Mouse (Mus musculus) cerebellum, postnatal 25 days (tissue): ENCODE results near the gene Scn3b.

Experiments used
- DNase-seq, 2 experiments: peaks; one replicate each; pipeline ENCODE4 v3.0.0; 2021; ENCODE audit warnings: mixed read lengths in 2 of 2

Gene Scn3b

DNA sequence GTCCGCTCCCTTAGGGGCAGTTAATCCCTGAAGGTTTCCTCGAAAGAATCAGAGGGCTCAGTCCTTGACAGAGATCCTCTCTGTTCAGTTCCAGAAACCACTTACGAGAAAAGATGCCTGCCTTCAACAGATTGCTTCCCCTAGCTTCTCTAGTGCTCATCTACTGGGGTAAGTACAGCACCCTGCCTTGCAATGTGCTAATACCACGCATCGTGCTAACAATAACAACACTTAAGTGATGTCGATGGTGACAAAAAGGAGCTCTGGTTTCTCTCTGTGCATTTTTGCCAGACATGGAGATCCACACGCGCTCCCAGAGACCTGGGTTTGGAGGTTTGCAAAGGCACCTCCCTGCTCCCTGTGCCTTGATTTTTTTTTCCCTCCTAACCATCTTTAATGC is 863 bp downstream of the Scn3b start:
- no peak for DNase-seq

DNA sequence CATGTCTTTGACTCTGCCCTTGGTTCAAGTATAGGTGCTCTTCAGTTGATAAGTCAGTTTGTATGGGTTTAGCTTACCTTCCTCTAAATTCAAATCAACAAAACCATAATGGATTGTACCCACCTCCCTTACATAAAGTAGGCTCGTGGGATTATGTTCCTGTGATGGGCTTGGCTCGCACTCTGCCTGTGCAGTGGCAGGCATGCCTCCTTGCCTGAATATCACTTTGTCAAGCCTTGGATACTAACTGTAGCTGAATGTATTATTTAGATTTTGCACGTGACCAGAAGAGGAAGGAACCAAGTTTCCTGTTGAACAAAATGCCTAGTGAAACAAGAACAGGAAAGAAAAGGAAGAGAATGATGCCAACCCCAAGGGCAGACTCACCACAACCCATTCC is 2.1 kb downstream of the Scn3b start:
- DNase-seq: no peak

DNA sequence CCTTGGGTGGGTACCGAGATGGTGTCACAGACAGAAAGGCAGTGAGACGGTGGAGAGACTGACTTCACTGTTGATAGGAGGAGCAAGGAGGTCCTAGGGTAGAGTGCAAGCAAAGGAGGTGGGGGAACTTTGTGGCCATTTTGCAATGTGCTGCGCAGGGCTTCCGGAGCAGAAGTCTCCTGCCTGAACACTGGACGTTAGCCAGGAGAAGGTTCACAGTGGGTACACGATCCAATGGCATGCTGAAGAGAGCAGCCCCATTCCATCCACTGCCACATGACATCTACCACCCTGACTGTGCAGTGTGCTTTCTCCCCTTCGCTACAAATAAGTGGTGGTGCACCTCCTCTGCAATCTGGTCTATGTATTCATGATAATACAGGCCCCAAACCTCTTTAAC is 3.8 kb downstream of the Scn3b start:
- no peak for DNase-seq

DNA sequence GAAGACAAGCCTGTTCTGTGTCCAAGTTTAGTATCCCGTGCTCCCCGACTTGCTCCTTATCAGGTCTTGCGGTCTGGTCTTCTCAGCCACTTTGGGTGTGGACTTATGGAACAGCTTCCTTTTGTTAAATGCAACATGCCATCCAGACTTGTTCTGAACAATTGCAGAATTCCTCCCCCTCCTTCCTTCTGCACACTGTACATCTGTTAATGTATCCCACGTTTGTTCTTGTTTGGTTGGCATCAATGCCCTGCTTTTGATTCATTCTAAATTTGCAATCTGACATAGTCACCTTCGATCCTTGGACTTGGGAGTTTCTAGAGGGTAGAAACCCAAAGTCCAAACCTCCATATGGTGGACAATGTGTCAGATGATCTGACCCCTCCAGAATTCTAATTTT is 6.9 kb downstream of the Scn3b start:
- DNase-seq: no peak

DNA sequence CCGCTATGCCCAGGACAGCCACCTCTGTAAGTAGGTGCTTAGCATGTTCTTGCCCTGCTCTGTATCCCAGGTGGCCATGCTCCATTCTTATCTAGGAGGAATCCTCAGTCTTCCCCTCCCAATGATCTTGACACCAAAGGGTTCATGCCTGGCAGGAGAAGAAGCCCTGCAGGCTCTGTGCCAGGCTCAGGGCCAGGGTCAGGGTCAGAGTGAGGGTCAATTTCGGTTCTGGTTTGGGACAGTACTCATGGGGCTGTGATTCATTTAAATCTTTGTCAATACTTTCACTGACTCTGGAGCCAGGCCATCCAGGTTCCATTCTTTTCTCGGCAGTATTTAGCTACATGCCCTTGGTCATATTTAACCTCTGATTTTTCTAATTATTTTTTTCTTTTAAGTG is 8.7 kb downstream of the Scn3b start:
- DNase-seq: no peak

DNA sequence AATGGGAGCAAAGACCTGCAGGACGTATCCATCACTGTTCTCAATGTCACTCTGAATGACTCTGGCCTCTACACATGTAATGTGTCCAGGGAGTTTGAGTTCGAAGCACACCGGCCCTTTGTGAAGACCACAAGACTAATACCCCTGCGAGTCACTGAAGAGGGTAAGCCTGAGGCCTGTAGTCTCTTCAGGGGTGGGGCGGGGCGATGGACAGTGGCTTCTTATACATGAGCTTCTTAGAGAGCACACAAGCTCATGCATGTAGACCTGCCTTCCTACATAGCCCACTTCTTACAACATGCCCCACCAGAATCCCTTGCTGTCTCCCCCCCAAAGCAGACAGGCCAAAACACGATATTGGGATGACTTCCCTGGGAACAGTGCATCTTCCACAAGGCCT is 10.4 kb downstream of the Scn3b start:
- no peak for DNase-seq

DNA sequence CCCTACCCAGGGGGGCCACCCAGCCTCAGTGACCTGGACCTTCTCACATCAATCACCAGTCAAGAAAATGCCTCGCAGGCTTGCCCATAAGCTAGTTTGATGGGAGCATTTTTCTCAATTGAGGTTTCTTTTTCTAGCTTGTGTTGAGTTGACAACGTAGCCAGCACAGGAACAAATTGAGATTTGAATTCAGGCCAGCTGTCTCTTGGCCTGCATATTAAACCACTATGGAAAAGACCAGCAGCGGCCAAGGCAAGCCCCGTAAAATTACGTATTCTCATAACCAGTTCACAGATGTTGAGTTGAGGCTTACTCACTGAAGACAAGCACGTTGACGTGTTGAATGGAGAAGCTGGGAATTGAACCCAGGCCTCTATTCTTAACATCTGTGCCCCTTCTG is 14.0 kb downstream of the Scn3b start:
- no peak for DNase-seq

DNA sequence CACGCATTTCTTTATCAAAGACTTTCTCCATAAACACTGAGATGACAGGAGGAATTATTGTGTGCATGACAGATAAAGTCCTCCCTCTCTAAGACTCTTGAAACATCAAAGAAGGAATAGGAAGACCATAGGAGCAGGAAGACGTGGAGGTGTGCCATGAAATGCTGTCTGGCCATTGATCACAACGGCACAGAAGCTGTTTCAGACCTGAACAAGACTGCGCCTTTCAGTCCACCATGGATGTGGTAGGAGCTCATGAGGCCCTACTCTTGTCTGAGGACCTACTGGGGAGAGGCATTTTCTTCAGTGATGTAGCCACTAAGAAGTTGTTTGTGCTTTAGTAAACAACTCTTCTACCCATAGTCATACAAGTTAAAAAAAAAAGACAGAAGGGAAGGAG is 23.5 kb downstream of the Scn3b start:
- DNase-seq: no peak

DNA sequence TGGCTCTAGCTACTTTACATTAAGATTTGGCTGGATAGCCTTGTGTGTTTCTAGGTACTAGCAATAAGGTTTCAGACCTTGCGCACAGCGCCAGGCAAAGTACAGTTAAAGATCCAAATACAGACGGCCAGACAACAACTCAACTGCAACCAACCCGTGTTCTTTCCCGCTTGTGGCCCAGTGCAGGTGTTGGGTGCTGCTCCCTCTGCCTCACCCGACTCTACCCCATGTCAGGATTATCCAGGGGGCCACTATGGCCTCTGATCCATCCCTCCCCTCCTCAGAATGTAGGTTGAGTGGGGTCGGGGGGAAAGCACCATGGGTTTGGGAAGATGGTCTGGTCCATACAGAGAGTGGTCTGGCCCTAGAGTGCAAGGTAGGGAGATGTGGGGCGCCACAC is 24.3 kb downstream of the Scn3b start:
- DNase-seq: no peak

DNA sequence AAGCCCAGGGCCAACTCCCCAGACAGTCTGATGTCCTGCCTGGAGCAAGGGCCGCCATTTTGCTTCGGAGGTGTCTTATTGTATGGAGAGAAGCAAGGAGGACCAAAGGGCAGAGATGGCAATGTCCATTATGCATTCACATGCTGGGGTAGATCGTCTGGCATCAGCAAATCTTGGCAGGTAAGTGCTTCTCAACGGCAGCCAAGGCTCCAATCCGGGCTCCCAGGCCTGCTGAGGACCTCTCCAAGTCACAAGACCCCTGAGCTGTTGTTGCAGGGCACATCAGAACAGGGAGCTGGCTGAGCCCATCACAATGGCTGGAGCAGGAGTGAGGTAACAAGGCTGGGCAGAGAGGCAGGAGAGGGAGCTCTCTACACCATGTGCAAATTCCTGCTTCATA is 24.7 kb downstream of the Scn3b start:
- DNase-seq: no peak

DNA sequence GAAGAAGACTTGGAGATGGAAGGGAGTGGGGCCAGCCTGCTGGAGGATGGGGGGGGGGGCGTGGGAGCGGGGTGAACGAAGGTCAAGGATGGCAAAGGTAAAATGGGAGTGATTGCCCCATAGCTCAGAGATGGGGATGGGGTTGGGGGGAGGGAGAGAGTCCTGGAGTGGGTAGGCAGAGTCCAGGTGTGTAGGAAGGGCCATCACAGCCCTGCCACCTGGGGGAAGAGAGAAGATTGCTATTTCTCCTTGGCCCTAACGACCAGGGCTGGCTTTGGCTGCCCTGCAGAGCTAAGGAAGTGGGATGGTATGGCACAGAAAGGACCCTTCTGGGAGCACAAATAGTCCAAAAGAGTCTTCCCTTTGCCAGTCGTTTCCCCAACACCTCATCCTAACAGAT is 25.2 kb downstream of the Scn3b start:
- no peak for DNase-seq

DNA sequence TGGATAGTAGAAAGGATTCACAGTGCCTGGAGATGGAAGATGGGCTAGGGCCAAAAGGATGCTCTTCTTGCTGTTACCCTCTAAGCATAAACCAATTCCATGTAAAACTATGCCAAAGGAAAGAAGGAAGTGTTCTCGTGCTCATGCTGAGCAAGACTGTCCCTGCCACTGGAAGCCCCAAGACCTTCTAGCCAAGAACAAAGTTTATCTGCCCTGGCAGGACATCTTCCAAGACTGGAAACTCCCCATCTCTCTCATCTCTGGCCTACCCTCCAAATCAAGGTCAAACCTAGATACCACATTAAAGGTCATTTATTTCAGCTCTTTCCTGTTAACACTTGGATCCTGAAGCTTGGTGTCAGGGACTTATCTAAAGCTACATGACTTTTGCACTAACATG is 25.8 kb downstream of the Scn3b start:
- no peak for DNase-seq

DNA sequence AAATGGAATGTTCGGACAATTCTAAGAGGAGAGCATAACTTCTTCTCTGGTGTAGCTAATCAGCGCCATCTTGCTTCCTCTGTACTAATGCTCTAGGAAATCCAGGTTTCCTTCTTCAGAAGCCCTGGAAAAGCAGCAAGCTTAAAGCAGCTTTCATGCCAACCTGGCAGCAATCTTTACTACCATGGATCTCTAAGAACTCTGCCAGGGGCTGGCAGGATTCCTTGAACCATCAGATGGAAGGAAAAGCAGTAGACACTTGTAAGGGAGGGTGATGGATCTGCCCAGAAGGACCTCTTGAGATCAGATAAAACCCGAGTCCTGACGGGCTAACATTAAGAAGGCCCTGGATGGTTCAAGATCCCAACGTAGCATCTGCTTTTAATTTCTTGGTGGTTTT is 27.2 kb downstream of the Scn3b start:
- DNase-seq: peak; percentile 69 to 80

DNA sequence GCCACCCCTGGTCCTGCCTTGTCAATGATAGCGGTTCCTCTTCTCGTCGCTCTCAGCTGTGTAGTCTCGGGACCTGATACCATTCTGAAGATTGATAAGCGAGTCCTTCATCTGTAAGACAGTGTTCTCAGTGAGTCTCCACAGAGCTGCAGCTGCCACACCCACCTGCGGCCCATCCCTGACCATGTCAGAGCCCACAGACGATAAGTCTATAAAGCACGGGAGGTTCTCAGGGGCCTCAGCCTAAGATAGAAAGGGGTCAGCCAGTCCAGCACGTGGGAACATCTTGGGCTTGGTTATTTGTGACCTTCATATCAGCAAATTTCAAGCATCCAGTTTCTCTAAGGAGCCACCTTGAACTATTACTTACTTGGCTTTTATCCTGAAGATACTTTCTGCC is 29.0 kb downstream of the Scn3b start:
- no peak for DNase-seq

DNA sequence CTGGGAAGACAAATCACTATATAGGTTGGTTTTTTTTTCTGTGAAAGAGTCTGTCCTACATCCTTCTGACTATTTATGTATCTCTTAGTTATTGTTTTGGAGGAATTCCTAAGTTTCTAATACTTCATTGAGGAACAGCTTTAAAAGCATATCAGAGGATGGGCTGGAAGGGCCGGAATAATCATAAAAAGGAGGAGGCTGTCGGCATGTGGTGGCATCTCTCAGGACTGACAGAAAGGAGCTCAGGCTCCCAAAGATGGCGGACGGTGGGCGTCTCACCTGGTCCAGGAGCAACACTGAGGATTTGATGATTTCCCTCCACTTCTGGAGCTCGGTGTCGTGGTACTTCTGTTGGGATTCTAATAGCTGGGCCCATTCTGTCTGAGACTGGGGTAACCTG is 30.3 kb downstream of the Scn3b start:
- DNase-seq: no peak

DNA sequence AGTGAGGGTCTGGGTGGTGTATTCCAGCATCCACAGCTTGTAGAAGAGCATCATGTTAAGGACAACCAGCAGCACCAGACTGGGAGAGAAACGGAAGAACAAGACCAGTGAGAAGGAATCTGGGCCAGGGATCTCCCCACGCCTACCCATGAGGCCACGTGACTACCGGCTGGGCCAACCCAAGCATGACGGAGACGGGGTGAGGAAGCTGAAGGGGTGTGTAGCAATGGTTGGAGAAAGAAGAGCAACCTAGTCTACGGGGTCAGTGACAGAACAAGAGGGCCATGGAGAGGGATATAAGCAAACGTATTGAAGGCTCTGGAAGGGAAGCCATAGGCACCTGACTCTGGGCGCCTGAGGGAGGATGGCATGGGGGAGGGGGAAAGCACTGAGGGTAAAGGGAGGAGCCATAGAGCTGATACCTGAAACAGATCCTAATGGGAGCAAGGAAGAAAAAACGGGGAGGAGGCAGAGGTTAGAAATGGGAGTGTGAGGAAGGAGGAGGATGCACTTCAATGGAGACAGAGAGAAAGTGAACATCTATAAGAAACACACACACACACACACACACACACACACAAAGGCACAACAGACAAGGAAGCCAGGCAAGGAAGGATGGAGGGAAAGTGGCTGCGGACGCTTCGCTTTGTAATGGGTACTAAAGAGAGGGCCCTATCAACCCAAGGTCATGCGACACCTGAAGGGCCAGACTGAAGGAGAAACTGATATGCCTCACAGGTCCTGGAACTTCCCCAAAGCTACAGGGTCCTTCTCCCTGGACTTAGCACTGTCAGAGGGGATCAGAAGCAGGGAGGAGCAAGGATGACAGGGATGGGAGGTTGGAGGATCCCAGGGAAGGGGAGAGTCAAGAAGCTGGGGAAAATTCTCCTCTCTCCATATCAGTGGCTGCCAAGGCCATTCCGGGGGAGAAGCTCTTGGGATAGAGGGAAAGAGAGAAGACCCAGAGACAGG is 31.3 kb downstream of the Scn3b start:
- no peak for DNase-seq

DNA sequence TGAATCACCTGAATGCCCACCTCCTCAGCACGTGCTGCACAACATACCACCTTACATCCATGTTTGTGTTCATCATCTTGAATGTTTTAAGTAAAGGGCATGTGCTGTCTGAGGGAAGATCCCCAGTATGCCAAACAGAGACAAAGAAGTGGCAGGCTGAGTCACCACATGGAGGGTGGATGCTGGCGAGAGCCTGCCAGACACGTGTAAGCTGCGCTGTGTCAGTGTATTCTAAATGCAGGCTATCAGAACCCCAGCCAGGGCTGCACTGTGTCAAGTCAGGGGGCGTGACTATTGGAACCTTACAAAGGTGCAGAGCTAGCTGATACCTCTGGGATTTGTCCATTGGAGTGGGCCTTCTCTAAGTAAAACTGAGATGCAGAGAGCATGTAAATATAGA is 32.5 kb downstream of the Scn3b start:
- no peak for DNase-seq

DNA sequence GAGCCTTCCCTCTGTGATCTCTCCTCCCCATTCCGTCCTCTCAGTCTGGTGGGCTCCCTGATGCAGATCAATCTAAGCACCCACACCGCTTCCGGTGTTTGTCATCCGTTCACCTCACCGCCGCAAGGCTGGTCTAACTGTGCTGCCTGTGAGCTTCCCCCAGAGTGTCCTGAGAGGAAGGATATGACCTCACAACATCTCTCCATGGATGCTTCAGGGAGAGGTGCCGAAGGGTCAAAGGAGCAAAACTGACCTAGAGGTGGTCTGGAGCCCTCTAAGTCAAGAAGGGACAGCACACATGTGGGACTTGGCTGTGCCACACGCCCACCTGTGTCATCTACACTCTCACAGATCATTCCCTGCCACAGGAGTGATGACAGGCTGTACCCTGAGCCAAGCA is 33.4 kb downstream of the Scn3b start:
- no peak for DNase-seq

DNA sequence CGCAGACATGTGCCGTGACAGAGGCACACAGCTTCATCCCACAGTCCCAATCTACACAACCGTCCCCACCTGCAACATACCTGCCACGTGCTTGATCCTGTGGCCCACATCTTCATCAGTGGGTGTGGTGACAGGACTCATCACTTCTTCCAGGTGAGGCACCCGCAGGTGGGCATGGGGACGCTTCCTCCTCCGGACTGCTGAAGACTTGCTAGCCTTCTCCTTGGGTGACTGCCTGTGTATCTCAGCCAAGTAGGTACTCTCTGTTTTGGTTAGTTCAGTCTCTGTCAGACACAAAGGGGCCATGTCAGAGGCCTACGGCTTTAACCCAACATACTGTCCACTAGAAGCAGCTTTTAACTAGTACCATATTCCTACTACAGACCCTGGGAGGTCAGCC is 35.2 kb downstream of the Scn3b start:
- no peak for DNase-seq

DNA sequence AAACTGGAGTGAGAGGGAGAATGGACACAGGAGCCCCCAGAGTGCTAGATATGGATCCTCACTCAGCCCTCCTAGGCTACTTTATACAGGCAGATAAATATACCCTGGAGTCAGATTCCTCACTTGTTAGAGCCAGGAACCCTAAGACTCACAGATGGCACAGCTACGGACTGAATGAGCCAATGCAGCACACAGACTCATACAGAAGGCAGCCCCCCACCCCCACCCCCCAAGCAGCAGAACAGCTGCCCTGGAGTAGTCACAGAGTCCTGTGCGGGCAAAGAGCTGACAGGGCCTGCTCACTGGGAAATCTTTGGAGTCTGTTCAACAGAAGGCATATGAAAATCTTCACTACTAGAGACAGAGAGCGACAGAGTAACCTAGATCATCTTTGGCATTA is 38.3 kb downstream of the Scn3b start:
- no peak for DNase-seq

DNA sequence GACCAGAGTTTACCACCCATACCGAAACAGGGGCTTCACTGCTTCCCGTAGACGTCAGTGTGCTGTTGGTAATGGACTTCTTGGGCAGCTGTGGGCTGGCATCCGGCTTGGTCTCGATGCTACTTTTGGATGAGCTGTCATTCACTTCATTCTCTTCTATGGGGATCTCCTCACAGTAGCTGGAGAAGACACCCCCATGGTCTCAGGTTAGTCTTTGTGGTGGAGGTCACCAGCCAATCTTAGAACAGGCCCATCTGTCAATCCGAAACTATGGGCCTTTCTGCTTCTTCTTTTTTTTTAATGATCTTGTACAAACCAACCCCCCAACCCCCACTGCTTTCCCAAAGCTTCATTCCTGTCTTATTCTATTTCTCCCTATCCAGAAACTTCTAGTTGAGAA is 40.9 kb downstream of the Scn3b start:
- DNase-seq: no peak

DNA sequence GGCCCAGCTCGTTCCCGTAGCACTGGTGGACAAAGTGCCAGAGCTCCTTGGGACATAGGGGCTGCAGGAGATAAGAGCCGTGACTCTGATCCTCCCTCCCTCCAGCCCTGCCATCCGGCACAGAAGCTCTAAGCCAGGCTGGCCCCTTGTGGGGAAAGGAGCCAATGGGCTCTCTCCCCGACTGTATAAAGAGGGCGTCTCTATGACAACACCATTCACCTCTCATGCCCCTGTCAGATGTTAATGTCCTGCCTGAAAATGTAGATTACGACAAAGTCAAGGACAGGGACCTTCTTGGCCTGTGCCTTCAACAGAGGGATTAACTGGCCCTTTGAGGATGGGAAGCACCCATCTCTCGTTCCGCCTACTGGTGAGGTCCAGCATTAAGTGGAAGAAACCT is 42.8 kb downstream of the Scn3b start:
- no peak for DNase-seq

DNA sequence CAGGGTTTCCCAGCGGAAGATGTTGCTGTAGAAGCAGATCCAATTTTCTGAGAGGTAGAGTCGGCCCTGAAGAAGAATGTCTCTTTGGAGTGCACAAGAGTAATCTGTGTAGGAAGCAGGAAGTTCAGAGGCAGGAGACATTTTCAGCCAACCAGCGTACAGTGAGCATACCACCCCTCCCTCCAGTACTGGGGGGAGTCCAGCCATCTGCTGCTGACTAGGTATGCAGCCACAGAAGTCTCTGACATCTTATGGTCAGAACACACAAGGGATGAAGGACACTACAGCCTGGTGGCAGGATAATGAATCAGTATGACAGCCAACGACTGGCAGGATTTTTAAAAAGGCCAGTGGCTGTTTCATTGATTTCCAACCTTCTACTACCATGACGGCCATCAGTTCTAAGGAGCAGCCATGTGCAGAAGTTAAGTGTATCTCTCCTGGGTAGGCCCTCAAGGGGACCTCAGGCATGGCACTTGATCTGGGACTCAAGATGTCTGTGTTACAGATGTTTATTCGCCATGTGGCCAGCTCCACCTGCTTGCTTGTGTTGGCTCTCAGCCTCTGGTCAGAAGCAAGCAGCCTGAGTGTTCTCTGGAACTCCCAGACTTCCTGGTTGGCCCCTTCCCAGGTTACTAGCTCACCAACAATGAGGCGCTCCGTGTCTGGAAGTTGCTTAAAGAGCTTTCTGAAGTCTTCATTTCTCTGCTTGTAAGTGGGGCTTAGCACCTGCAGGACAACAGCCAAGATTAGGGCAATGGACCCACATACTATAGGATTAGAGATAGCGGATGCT is 48.0 kb downstream of the Scn3b start:
- DNase-seq: peak in 1 of 2 experiments; percentile 49

DNA sequence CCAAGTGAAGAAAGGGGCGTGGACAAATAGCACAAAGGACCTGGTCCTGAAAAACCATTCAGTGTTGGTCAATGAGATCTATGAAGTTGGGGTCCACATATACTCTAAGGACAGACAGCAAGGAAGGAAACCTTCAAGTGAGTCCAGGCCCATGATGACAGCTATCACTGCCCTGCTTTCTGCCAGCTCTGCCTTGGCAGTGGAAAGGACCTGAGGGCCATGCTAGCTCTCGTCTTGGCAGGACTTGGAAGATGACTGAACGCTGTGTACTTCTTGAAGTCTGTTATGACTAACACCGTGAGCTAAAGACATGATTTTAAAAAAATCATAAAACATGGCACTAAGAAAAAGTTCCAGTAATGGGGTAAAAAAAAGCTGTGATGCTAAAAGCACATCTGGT is 48.7 kb downstream of the Scn3b start:
- DNase-seq: peak in 1 of 2 experiments; percentile 41
